Mouse (Mus musculus) A20 (cell line): Measurements from ENCODE around the gene Rnf11.
A peak's percentile ranks its signal among the peaks of the same experiment; 100 is the strongest.

Experiments
- DNase-seq: peaks from one replicate; pipeline ENCODE4 v3.0.0-alpha.2; 2011; ENCODE audit warnings: low read depth, low spot score

Gene Rnf11

GRCm38 (mm10) chr4:109444951-109445350, 39.6 kb downstream of the Rnf11 start:
- DNase-seq, result no peak

DNA sequence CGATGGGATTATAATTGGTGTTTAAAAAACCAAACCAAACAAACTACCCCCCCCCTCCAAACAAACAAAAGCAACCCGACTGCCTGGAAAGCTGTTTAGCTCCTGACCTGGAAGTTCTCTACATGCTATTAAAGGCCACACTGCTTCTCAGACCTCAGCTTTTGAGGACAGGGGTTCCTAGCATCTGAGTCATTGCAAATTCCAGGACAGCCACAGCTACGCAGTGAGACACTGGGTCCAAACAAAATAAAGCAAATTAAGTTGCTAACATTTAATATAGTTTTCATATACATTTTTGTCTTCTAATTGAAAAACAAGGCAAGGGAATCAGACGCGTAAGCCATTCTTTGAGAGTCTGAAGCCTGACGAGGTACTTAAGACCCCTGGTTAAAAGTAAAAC, 40.1 kb downstream of the Rnf11 start:
- no peak for DNase-seq

- DNase-seq, result no peak
Observed at GRCm38 (mm10) chr4:109442649-109443048, 41.9 kb downstream of the Rnf11 start.

DNA sequence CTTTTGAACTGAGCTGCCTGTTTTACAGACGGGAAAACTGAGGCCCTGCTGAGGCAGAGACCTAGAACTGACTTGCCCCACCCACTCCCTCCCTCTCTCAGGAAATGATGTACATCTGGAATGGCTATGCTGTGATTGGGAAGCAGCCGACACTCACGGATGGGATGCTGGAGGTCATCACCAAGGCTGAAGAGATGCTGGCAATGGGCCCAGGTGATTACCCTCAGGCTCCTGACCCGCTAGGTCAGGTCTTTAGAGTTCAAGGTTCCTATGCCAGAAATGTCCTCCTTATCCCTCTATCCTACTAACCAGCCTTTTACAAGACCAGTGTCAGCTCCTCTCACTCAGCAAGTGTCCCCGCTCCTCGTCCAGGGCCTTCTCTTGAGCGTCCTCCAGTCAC, 42.4 kb downstream of the Rnf11 start:
- DNase-seq, result no peak

DNA sequence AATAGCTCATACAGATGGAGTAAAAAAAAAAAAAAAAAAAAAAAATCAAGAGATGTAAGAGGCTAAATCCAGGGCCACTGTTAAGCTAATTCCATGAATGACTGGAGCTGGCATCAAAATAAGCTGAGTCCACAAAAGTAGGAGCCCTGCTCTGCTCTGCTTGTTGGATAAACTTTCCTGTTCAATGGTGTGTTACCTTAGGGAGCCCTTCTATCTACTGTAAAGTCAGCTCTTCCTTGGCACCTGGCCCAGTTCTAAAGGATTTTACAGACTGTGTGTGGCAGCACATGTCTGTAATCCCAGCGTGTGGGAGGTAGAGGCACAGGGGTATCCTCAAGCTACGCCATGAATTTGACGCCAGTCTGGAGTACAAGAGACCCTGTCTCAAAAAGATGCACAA, 43.5 kb downstream of the Rnf11 start:
- DNase-seq, result no peak

- DNase-seq, result no peak
Observed at GRCm38 (mm10) chr4:109440381-109440780, 44.1 kb downstream of the Rnf11 start.

DNA sequence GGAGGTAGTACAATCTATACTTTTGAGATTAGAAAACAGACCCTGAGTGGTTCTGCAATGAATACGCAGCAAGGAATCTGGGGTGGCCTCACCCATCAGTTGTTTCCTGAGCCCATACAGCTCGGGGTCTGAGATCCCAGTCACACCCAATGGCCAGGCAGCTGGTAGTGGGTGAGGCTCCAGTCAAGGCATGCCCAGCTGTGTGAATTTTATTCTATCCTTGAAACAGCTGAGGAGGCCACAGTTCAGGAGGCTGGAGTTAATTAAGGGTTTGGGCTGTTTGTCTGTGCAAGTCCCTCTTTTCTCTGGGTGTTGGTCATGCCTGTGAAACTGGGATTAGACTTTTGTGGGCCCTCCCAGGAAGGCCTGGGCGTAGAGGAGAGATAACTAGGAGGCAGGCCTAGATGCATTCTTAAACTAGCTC, 44.7 kb downstream of the Rnf11 start:
- DNase-seq, result no peak

- no peak for DNase-seq
Observed at GRCm38 (mm10) chr4:109439101-109439500, 45.4 kb downstream of the Rnf11 start.

GRCm38 (mm10) chr4:109437913-109438878, 46.3 kb downstream of the Rnf11 start:
- DNase-seq, result peak; percentile 76

GRCm38 (mm10) chr4:109434256-109434655, 50.3 kb downstream of the Rnf11 start:
- DNase-seq, result no peak

DNA sequence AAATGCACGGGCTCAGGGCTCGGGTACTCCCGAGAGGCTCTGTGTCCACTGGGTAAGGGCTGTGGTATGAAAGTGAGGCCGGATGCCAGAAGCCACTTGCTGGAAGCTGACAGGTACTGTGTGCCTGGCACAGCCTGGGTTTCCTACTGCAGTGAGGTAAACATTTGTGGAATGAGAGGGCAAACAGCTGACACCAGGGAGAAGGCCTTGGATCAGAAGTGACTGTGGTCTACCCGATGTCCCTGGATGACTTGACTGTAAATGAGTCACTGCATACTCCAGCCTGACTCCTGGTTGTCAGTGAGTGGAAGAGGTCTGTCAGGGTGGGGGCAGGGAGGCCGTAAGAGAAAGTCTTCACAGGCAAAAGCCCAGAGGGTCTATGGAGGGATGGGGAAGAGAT, 50.9 kb downstream of the Rnf11 start:
- no peak for DNase-seq

- no peak for DNase-seq
Observed at GRCm38 (mm10) chr4:109432668-109433375, 51.7 kb downstream of the Rnf11 start.

DNA sequence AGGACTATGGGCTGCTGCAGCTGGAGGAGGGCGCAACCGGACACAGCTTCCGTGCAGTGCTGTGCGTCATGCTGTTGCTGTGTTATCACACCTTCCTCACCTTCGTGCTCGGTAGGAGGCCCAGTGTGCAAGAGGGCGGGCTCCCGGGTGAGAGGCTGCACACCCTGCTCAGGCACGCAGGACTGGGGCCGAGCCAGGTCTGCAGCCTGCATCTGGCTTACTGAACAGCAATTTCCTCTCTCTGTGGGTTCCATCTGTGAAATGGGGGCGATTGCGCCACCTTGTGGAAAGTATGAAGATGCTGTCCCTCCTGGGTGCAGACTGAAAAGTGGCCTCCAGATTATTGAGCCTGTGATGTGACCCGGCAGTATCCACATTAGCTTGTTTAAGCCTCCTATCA, 53.7 kb downstream of the Rnf11 start:
- DNase-seq, result peak; percentile 92

GRCm38 (mm10) chr4:109430250-109430649, 54.3 kb downstream of the Rnf11 start:
- DNase-seq, result peak; percentile 91

DNA sequence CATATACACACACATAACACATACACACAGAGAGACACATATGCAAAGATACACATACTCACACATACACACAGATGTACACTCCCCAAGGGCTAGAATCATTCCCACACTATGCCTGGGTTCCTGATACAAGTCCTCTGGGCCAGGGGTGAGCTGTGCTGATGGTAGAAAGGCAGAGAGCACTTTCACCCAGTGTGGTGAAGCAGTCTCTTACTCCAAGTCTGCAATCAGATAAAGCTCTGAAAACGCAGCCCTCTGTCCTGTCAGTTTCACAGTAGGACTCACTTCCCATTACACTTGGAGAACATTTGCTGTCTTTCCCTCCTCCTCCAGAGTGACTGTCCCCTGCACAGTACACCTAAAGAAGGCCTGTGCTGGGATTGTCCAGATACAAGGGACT, 57.5 kb downstream of the Rnf11 start:
- DNase-seq, result no peak

- no peak for DNase-seq
Observed at GRCm38 (mm10) chr4:109423438-109423837, 61.1 kb downstream of the Rnf11 start.

- DNase-seq, result no peak
Observed at GRCm38 (mm10) chr4:109422436-109422835, 62.1 kb downstream of the Rnf11 start.

GRCm38 (mm10) chr4:109421608-109422007, 62.9 kb downstream of the Rnf11 start:
- DNase-seq, result no peak

- DNase-seq, result peak; percentile 61
Observed at GRCm38 (mm10) chr4:109420138-109420795, 64.3 kb downstream of the Rnf11 start.

DNA sequence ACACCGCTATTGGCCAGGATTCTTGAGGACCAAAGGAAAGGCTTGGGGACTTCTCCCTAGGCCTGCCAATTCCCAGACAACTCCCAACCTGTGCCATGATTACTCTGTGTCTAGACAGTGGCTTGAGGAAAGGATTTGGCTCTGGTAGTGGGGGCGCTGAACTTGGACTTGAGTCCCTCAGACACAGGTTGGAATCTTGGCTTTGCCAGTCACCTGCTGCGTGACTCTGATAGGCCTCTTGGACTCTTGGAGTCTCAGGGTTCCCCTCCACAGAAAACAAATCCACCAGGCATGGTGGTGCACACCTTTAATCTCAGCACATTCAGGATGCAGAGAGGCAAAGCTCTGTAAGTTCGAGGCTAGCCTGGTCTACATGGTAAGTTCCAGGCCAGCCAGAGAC, 65.0 kb downstream of the Rnf11 start:
- DNase-seq, result no peak

DNA sequence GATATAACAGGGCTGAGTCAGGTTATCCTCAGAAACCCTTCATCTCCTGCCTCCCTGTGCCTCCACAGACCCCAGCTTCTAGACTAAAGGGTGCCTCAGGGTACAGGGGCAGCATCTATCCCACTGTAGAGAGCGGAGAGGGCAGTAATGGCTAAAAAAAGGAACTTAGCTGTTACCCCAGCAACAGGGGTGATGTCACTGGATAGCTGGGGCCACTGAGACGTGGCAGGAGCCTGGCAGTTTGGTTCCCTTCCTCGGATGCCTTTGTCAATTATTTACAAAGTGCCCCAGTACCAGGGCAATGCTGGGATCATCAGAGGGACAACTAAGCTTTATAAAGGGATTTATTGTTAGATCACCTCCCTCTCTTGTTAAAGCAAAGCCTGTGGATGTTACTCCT, 65.5 kb downstream of the Rnf11 start:
- DNase-seq, result peak; percentile 49

DNA sequence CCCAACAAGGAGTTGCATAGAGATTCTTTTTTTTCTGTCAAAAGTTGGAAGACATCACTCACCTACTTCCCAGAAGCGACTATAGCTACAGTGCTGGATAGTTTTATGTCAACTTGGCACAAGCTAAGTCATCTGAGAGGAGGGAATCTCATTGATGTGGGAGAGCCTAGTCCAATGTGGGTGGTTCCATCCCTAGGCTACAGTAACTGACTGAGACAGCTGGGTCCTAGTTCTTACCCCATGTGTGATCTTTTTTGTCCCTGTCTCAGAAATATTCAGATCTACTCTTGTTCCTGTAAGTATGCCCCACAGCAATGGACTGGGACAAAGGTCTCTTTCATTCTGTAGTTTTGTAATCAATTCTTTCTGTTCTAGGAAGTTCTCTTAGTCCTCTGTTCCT, 66.5 kb downstream of the Rnf11 start:
- DNase-seq, result no peak
